Mouse (Mus musculus): ENCODE measurements at regions not wholly inside any gene's neighbourhood (a gene's known extent, or its start where the extent isn't known, plus 50 kb on each side); places are given as distances from the start of the nearest gene placed in this dataset.

- Histone ChIP-seq H3K4me3 (no peak overlapping the region), H3K9ac (no peak overlapping the region), H3K4me1 (no peaks in the 10 kb centered on the region), H3K36me3 (no peaks in the 10 kb centered on the region), H3K27ac (replicated peaks) (no peak overlapping the region), H3K4me2 (no peak overlapping the region), H3K27me3 (replicated peaks) (peaks cover 15% of the 10 kb centered on the region; the same call in 1 of the 2 replicates), H3K9me3 (no peaks in the 10 kb centered on the region)
- 43% methylated on average over 4 of the region's 4 CpGs for WGBS
- ATAC-seq (ENCODE audit: extremely low read depth, insufficient number of reproducible peaks, low FRiP score, low TSS enrichment), result no peak
Observed at GRCm38 (mm10) chr2:73983166-73983565, 72.0 kb upstream of the Atp5g3 start.

- no peak overlapping the region for H3K27ac ChIP-seq (replicated peaks)
- no peaks in the 10 kb centered on the region for H3K9me3 ChIP-seq
- no peak overlapping the region for H3K4me2 ChIP-seq
- H3K4me3 ChIP-seq, result no peak overlapping the region
- 75% methylated on average over 15 of the region's 15 CpGs for WGBS
- H3K9ac ChIP-seq, result no peak overlapping the region
- no peaks in the 10 kb centered on the region for H3K36me3 ChIP-seq
- H3K27me3 ChIP-seq (replicated peaks), result 0 out of 2 replicates have a peak, but pooled peaks cover 4% of the 10 kb centered on the region
- no peaks in the 10 kb centered on the region for H3K4me1 ChIP-seq
- ATAC-seq (ENCODE audit: extremely low read depth, insufficient number of reproducible peaks, low FRiP score, low TSS enrichment), result no peak
Observed at GRCm38 (mm10) chr2:73978072-73978471, 66.9 kb upstream of the Atp5g3 start.

- no peak for ATAC-seq (ENCODE audit: extremely low read depth, insufficient number of reproducible peaks, low FRiP score, low TSS enrichment)
- WGBS, result 59% methylated on average over 3 of the region's 3 CpGs
- H3K4me2 ChIP-seq, result no peak overlapping the region
- no peak overlapping the region for H3K4me3 ChIP-seq
- H3K27me3 ChIP-seq (replicated peaks), result peaks cover 8% of the 10 kb centered on the region; the same call in 1 of the 2 replicates
- H3K27ac ChIP-seq (replicated peaks), result no peak overlapping the region
- no peaks in the 10 kb centered on the region for H3K9me3 ChIP-seq
- H3K36me3 ChIP-seq, result no peaks in the 10 kb centered on the region
- no peaks in the 10 kb centered on the region for H3K4me1 ChIP-seq
- no peak overlapping the region for H3K9ac ChIP-seq
Observed at GRCm38 (mm10) chr2:73973774-73974173, 62.6 kb upstream of the Atp5g3 start.

- Histone ChIP-seq H3K27ac (replicated peaks) (no peak overlapping the region), H3K27me3 (replicated peaks) (peaks cover 31% of the 10 kb centered on the region), H3K4me2 (no peak overlapping the region), H3K4me1 (no peaks in the 10 kb centered on the region), H3K36me3 (no peaks in the 10 kb centered on the region), H3K9me3 (no peaks in the 10 kb centered on the region), H3K9ac (no peak overlapping the region), H3K4me3 (no peak overlapping the region)
- ATAC-seq (ENCODE audit: extremely low read depth, insufficient number of reproducible peaks, low FRiP score, low TSS enrichment), result no peak
- 66% methylated on average over 7 of the region's 7 CpGs for WGBS
Observed at GRCm38 (mm10) chr2:73967618-73968017, 56.5 kb upstream of the Atp5g3 start.

GRCm38 (mm10) chr2:73965595-73965994 is 54.5 kb upstream of the Atp5g3 start:
- Histone ChIP-seq H3K36me3 (no peaks in the 10 kb centered on the region), H3K27me3 (replicated peaks) (peaks cover 27% of the 10 kb centered on the region), H3K9ac (no peak overlapping the region), H3K27ac (replicated peaks) (no peak overlapping the region), H3K4me2 (no peak overlapping the region), H3K4me1 (no peaks in the 10 kb centered on the region), H3K9me3 (no peaks in the 10 kb centered on the region), H3K4me3 (no peak overlapping the region)
- no peak for ATAC-seq (ENCODE audit: extremely low read depth, insufficient number of reproducible peaks, low FRiP score, low TSS enrichment)
- 13% methylated on average over 4 of the region's 4 CpGs for WGBS
